Mouse (Mus musculus) midbrain, embryonic 16.5 days (tissue): ENCODE measurements around the gene Trim65. TPM values are rescaled to one million over a fixed set of nuclear protein-coding genes. Genes with fewer than 3 reads are reported as not detected.

ENCODE experiments used
- ATAC-seq: fragments of 200-750 bp; cut with Nextera tagmentation; 2 replicates; pipeline ENCODE4 v1.8.0; 2017; ENCODE audit warnings: moderate TSS enrichment
- H3K27ac ChIP-seq: fragments of 300-500 bp; sonication (generic); 2 replicates; pipeline ENCODE4 v1.5.1; 2014; ENCODE audit warnings: mild to moderate bottlenecking, low read length, mixed read lengths
- H3K27me3 ChIP-seq: fragments of 300-500 bp; sonication (generic); 2 replicates; pipeline ENCODE4 v1.6.1; 2014; ENCODE audit warnings: low read depth, low read length, mixed read lengths; ENCODE audit not compliant: control insufficient read depth, insufficient read depth
- H3K36me3 ChIP-seq: fragments of 300-500 bp; sonication (generic); 2 replicates; pipeline ENCODE4 v1.6.1; 2014; ENCODE audit warnings: mild to moderate bottlenecking, low read length, moderate library complexity, mixed read lengths; ENCODE audit not compliant: control insufficient read depth, insufficient read depth
- H3K4me1 ChIP-seq: fragments of 300-500 bp; sonication (generic); 2 replicates; pipeline ENCODE4 v1.6.1; 2014; ENCODE audit warnings: mild to moderate bottlenecking, low read length, mixed read lengths; ENCODE audit not compliant: control insufficient read depth, insufficient read depth
- H3K4me2 ChIP-seq: fragments of 300-500 bp; sonication (generic); 2 replicates; pipeline ENCODE4 v1.6.1; 2014; ENCODE audit warnings: mild to moderate bottlenecking, low read length, mixed read lengths
- H3K4me3 ChIP-seq: fragments of 300-500 bp; sonication (generic); 2 replicates; pipeline ENCODE4 v1.5.1; 2014; ENCODE audit warnings: low read depth, mild to moderate bottlenecking, low read length, moderate library complexity, mixed read lengths
- H3K9ac ChIP-seq: fragments of 300-500 bp; sonication (generic); 2 replicates; pipeline ENCODE4 v1.6.1; 2014; ENCODE audit warnings: low read depth, low read length, mixed read lengths
- H3K9me3 ChIP-seq: fragments of 300-500 bp; sonication (generic); replicated peaks from 2 replicates; pipeline ENCODE4 v1.6.1; 2014; ENCODE audit warnings: mild to moderate bottlenecking, low read length, mixed read lengths; ENCODE audit not compliant: control insufficient read depth, poor library complexity, severe bottlenecking
- WGBS: fragments of 180-500 bp; shearing (Covaris S2); extraction: QIAGEN DNeasy Blood & Tissue Kit; methylation state at CpG from one replicate; pipeline ENCODE4 v1.1.7; 2014; 5-methylcytosine and 5-hydroxymethylcytosine counted together
- polyA plus RNA-seq: library from polyadenylated mRNA; unstranded; fragments of >200 nt; fragmentation: Nextera tagmentation; extraction: Ambion mirVana; gene quantifications from 2 replicates; pipeline ENCODE4 v1.2.1, GENCODE M21; 2015

The Trim65 gene
- polyA plus RNA-seq, 1 experiment from 2014 or later = 2.2 TPM

- H3K9me3 ChIP-seq = no peaks in the 10 kb centered on the region
- H3K4me1 ChIP-seq = peaks cover 21% of the 10 kb centered on the region
- peak overlapping the region; percentile 78 for H3K4me3 ChIP-seq
- 8% methylated on average over 6 of the region's 6 CpGs for WGBS
- H3K27ac ChIP-seq = peak overlapping the region; percentile 94
- no peaks in the 10 kb centered on the region for H3K27me3 ChIP-seq
- H3K9ac ChIP-seq = peak overlapping the region; percentile 90
- ATAC-seq = no peak
- H3K4me2 ChIP-seq = peak overlapping the region; percentile 70
- peaks cover 4% of the 10 kb centered on the region; the same call in 1 of the 2 replicates for H3K36me3 ChIP-seq
Observed at GRCm38 (mm10) chr11:116167232-116167631, 36.3 kb upstream of the Trim65 start.

- Histone ChIP-seq H3K9ac (no peak overlapping the region), H3K27me3 (no peaks in the 10 kb centered on the region), H3K36me3 (peaks cover 18% of the 10 kb centered on the region), H3K9me3 (no peaks in the 10 kb centered on the region), H3K4me2 (no peak overlapping the region), H3K4me3 (no peak overlapping the region), H3K27ac (no peak overlapping the region), H3K4me1 (peaks cover 18% of the 10 kb centered on the region)
- 27% methylated on average over 9 of the region's 9 CpGs for WGBS
- ATAC-seq = no peak
Observed at GRCm38 (mm10) chr11:116163002-116163401, 32.1 kb upstream of the Trim65 start.

- Histone ChIP-seq H3K4me1 (peaks cover 18% of the 10 kb centered on the region), H3K27me3 (no peaks in the 10 kb centered on the region), H3K9ac (peak overlapping the region; percentile 2; the same call in 1 of the 2 replicates), H3K4me2 (no peak overlapping the region), H3K4me3 (no peak overlapping the region), H3K9me3 (no peaks in the 10 kb centered on the region), H3K36me3 (peaks cover 23% of the 10 kb centered on the region), H3K27ac (no peak overlapping the region)
- 60% methylated on average over 10 of the region's 10 CpGs for WGBS
- ATAC-seq = no peak
Observed at GRCm38 (mm10) chr11:116162146-116162545, 31.2 kb upstream of the Trim65 start.

- H3K36me3 ChIP-seq = peaks cover 30% of the 10 kb centered on the region
- no peak overlapping the region for H3K4me2 ChIP-seq
- peaks cover 12% of the 10 kb centered on the region for H3K4me1 ChIP-seq
- H3K9me3 ChIP-seq = no peaks in the 10 kb centered on the region
- ATAC-seq = no peak
- H3K9ac ChIP-seq = no peak overlapping the region
- H3K4me3 ChIP-seq = no peak overlapping the region
- 80% methylated on average over 12 of the region's 12 CpGs for WGBS
- H3K27ac ChIP-seq = no peak overlapping the region
- no peaks in the 10 kb centered on the region for H3K27me3 ChIP-seq
Observed at GRCm38 (mm10) chr11:116161312-116161711, 30.4 kb upstream of the Trim65 start.

- Histone ChIP-seq H3K9ac (no peak overlapping the region), H3K27me3 (no peaks in the 10 kb centered on the region), H3K4me1 (no peaks in the 10 kb centered on the region), H3K36me3 (peaks cover 82% of the 10 kb centered on the region), H3K4me2 (no peak overlapping the region), H3K4me3 (no peak overlapping the region), H3K9me3 (no peaks in the 10 kb centered on the region), H3K27ac (no peak overlapping the region)
- WGBS = 88% methylated on average over 2 of the region's 2 CpGs
- ATAC-seq = no peak
Observed at GRCm38 (mm10) chr11:116150960-116151359, 20.0 kb upstream of the Trim65 start.

GRCm38 (mm10) chr11:116149341-116149740, 18.4 kb upstream of the Trim65 start:
- Histone ChIP-seq H3K9me3 (no peaks in the 10 kb centered on the region), H3K27me3 (no peaks in the 10 kb centered on the region), H3K27ac (no peak overlapping the region), H3K4me2 (no peak overlapping the region), H3K9ac (no peak overlapping the region), H3K36me3 (peaks cover 82% of the 10 kb centered on the region), H3K4me3 (no peak overlapping the region), H3K4me1 (no peaks in the 10 kb centered on the region)
- no peak for ATAC-seq
- 81% methylated on average over 6 of the region's 6 CpGs for WGBS

GRCm38 (mm10) chr11:116148761-116149221, 17.9 kb upstream of the Trim65 start:
- Histone ChIP-seq H3K4me3 (no peak overlapping the region), H3K9ac (no peak overlapping the region), H3K36me3 (peaks cover 80% of the 10 kb centered on the region), H3K9me3 (no peaks in the 10 kb centered on the region), H3K27ac (no peak overlapping the region), H3K4me2 (no peak overlapping the region), H3K4me1 (no peaks in the 10 kb centered on the region), H3K27me3 (no peaks in the 10 kb centered on the region)
- ATAC-seq = no peak
- 67% methylated on average over 20 of the region's 20 CpGs for WGBS

GRCm38 (mm10) chr11:116146294-116146985, 15.5 kb upstream of the Trim65 start:
- Histone ChIP-seq H3K9me3 (no peaks in the 10 kb centered on the region), H3K9ac (no peak overlapping the region), H3K36me3 (peaks cover 64% of the 10 kb centered on the region), H3K27ac (no peak overlapping the region), H3K4me2 (no peak overlapping the region), H3K4me3 (no peak overlapping the region), H3K4me1 (no peaks in the 10 kb centered on the region), H3K27me3 (no peaks in the 10 kb centered on the region)
- ATAC-seq = 0 out of 2 replicates have a peak, but pooled peaks have one; percentile 12
- WGBS = 74% methylated on average over 25 of the region's 25 CpGs

GRCm38 (mm10) chr11:116145481-116146293, 14.8 kb upstream of the Trim65 start:
- H3K27me3 ChIP-seq = no peaks in the 10 kb centered on the region
- no peaks in the 10 kb centered on the region for H3K9me3 ChIP-seq
- H3K4me3 ChIP-seq = no peak overlapping the region
- WGBS = 57% methylated on average over 18 of the region's 18 CpGs
- ATAC-seq = no peak
- H3K36me3 ChIP-seq = peaks cover 57% of the 10 kb centered on the region
- H3K27ac ChIP-seq = peak overlapping the region; percentile 35; the same call in 1 of the 2 replicates
- no peak overlapping the region for H3K4me2 ChIP-seq
- H3K9ac ChIP-seq = no peak overlapping the region
- no peaks in the 10 kb centered on the region for H3K4me1 ChIP-seq
